Mouse (Mus musculus): ENCODE measurements around the gene N6amt1. TPM values are rescaled to one million over a fixed set of nuclear protein-coding genes. Genes with fewer than 3 reads are reported as not detected.

The N6amt1 gene
- 19.1 TPM for polyA plus RNA-seq (2014; fragmentation: Illumina TruSeq; extraction: RNeasy Lipid Tissue Mini Kit (QIAGEN cat#74804); ENCODE audit: low read depth, low replicate concordance)

GRCm38 (mm10) chr16:87354075-87354583, at the start of gene N6amt1:
N6amt1 (plus strand) TSS chr16:87354185.

Other genes with a start within 250 kb of the N6amt1 start
- 39.2 TPM for gene Ltn1, start 78.4 kb downstream of the N6amt1 start, polyA plus RNA-seq (2014; fragmentation: Illumina TruSeq; extraction: RNeasy Lipid Tissue Mini Kit (QIAGEN cat#74804); ENCODE audit: low read depth, low replicate concordance)
- gene Rwdd2b, start 86.4 kb downstream of the N6amt1 start, polyA plus RNA-seq (2014; fragmentation: Illumina TruSeq; extraction: RNeasy Lipid Tissue Mini Kit (QIAGEN cat#74804); ENCODE audit: low read depth, low replicate concordance) = 18.0 TPM
- gene Usp16, start 100.5 kb downstream of the N6amt1 start, polyA plus RNA-seq (2014; fragmentation: Illumina TruSeq; extraction: RNeasy Lipid Tissue Mini Kit (QIAGEN cat#74804); ENCODE audit: low read depth, low replicate concordance) = 166 TPM
- gene Cct8, start 141.7 kb downstream of the N6amt1 start, polyA plus RNA-seq (2014; fragmentation: Illumina TruSeq; extraction: RNeasy Lipid Tissue Mini Kit (QIAGEN cat#74804); ENCODE audit: low read depth, low replicate concordance) = 296 TPM
- 1.7 TPM for gene Map3k7cl, start 199.1 kb downstream of the N6amt1 start, polyA plus RNA-seq (2014; fragmentation: Illumina TruSeq; extraction: RNeasy Lipid Tissue Mini Kit (QIAGEN cat#74804); ENCODE audit: low read depth, low replicate concordance)

Data from sigmoid colon, adult 10 weeks (tissue).